Mouse (Mus musculus): ENCODE results near the gene Ifitm10.

The Ifitm10 gene

DNA sequence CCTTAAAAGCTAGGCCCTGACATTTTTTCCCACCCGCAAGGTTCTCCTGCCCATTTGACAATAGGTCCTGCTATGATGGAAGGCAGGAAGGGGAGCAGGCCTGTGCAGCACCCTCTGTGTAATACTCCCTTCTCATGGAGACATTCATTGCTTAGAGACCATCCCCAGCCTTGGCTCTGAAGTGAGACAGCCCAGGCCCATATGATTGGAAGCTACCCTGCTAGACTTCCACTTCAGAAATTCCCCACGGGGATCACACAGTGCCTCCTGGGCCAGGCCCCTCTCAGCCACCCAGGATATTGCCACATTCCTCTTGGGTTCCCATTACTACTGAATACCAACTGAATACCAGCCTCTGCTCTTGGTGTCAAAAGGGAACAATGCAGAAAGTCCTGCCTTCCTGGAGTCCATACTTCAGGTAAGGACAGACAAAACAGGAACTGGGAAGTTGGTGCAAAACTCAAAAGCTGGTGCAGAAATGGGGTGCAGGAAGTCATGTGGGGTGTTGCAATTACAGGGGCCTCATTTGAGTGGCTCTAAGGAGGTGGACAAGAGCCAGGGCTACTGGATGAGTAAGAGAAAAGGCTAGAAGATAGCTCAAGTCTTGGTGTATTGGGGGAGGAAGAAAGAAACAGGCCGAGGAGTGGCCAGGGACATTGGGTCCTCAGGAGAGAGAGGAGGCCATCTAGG lies 16.6 kb upstream of the Ifitm10 start:
- peak; percentile 80 for DNase-seq

DNA sequence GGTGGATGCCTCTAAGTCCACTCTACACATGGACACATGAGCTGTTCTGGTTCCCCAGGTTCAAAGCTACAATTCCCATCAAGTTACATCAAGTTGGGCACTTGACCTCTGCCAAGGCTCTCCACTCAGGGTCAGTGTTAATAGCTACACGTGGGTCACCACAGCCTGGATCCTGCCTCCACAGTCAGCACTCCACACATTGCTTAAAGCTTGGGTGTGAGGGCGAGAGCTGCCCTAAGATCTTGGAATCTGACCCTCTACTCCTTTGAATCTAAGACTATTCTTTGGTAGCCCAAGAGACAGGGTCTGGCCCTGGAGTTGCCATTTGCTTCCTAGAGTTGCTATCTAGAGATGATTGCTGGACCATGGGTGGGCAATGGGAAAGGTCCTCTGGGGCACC lies 15.2 kb upstream of the Ifitm10 start:
- DNase-seq, result no peak

DNA sequence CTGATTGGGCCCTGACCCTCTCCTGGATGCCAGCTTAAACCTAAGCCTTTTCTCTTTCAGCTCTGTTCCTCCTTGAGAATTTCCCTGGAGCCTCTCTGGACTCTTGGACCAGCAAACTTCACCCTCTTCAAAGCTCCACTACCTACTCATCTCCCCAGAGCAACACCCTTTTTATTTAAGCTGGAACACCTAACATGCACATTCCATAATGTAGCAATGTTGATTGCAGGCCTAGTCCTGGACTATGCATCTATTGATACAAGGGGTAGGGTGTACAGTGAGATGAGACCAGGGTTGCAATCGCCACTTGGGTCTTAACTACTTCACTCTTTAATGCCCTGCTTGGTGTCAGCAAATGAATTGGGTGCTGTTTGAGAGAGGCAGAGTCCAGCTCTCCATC lies 14.6 kb upstream of the Ifitm10 start:
- no peak for DNase-seq

DNA sequence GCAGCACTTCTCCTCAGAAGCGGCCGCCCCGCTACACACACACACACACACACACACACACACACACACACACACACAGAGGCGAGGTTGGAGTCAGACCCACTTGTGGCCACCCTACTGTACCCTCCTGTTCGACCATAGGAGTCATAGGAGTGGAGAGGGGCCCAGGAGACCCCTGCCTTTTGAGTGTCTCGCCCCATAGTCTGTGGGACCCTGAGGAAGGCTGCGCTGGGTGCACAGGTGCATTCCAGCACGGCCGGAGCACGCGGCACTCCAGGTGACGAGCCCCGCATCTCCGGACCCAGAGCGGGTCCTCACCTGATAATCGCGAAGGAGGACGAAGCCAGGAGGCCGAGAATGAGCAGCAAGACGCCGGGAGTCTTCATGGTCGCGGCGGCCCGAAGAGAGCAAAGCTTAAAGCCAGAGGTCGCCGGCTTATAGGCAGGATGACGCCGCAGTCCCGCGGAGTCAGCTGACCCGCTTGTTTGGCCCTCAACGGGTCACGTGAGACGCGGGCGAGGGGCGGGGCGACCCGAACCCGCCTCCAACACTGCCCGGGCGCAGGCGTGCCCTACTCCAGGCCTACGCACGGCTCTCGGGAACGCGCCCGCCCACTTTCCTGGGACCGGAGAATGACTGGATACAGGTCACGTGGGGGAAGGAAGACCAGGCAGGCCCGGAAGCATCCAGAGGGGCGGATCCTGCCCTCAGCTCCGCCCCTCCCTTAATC lies 14.0 kb upstream of the Ifitm10 start, which contains the start of gene Ctsd:
Ctsd (minus strand) TSS at position 620 of the 730 bp plus-strand sequence.
- DNase-seq, result peak; percentile 98

DNA sequence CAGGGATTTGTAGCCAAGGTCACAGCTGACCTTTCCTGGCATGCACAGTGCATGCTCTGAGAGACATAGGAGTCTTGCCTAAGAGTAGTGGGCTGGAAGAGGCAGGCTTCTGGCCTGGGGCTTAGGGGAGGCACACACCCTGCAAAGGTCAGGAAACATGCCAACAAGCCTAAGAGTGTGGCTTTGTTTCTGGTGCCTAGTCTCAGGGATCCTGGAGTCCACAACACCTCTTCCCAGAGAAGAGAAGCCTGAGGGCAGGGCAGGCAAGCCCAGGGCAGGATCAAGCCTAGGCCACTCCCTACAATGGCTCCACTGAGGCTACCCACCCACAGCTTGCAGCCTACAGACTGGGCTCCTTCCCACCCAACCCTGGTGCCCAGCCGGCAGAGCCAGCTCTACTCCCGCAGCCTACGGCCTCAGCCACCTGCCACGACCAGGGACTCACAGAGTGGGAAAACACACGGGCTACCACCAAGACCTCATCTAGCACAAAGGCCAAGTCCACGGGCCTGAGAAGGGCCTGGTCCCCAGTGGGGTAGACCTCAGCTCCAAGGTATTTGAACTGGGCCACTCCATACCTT lies 13.2 kb upstream of the Ifitm10 start:
- DNase-seq, result no peak

DNA sequence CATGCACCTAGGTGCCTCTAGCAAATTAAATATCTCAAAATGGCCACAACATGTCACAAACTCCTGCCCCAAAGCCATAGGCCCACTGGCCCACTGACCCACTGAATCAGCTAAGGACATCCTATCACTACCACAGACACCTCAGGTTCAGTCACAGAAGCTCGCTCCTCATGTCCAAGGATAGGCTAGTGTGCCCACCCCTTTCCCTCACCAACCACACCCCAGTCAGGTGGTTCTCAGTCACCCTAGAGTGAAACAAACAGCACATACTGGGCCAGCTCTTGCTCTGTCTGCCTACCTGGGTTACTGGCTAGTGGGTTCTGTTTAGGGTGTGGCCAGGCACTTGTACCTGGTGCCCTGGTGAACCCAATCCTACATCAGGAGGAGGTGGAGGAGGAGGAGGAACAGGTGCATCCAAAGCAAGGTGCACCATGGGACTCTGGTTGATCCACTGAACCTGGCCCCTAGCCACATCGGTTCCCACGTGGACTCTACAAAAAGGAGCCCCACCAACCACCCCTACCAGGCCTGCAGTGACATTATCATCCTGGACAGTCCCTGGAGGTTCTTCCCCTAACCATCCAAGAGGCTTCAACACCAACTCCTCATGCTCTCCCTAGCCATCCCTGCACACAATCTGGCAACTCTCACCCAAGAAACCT lies 12.3 kb upstream of the Ifitm10 start:
- DNase-seq, result no peak

DNA sequence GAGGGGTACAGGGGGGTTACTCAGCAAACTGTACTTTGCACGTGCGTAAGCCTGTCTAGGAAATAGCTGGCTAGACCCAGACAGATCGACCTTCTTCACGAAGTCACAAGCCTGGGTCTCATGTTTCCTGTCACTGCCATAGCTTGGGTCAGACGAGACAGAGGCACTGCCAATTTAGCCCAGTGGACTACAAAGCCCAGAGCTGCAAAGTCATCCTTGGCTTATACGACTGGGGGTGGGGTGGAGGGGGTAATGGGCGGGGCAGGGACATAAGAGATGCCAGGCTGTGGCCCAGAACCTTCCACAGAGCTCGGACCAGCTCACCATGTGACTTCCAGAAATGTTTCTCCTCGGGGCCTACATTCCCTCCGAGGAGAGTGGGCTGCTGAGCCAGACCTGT lies 10.8 kb upstream of the Ifitm10 start:
- no peak for DNase-seq

DNA sequence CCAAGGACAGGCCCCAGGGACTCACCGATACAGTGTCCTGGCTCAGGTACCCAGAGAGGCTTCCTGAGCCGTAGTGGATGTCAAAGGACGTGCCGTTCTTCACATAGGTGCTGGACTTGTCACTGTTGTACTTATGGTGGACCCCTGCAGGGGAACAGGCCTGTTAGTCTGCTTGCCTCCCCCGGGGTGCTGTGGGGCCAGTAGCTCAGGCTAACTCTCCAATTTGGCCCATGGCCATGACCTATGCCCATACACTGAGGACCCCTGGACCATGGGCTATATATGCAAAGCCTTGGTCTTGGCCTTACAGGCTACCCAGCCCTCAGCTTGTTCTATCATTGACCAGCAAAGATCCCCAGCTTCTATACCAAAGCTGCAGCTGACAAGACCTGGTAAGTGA lies 9.0 kb upstream of the Ifitm10 start, which contains the start of gene Gm49369:
Gm49369 (minus strand) TSS at position 101 of the 400 bp plus-strand sequence.
- no peak for DNase-seq

DNA sequence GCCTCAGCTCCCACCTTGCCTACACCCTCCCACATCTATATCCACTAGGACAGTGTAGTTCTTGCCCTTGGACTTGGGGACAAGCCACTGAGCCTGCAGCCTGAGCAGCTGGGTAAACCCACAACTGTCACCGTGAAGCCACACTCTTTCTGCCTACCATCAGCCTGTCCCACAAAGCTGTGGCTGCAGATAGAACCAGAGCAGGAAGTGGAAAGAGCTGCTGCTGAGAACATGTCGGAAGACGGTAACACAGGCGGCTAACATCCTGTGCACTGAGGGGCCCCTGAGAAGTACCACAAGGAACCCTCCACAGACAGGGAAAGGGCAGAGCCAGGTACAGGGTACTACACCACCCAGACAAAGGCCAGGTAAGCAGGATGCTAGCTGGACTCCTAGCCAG lies 7.6 kb upstream of the Ifitm10 start:
- DNase-seq, result no peak

DNA sequence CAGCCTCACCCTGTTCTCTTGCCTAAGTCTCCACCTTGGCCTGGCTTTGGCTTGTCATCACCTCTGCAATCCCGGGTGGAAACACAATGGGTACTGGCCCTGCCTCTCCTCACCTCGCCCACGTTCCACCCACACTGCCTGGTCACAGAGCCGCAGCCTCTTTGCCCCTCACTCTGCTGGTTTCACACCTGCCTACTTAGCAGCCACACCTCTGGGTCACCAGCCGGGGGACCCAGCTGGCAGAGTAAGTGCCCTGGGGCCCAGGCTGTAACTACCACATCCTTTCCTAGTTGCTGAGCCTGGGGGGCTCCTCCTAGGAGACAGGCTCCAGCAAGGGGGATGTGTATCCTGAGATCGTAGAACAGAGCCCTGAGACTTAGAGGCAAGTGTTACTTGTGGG lies 5.6 kb upstream of the Ifitm10 start:
- no peak for DNase-seq

DNA sequence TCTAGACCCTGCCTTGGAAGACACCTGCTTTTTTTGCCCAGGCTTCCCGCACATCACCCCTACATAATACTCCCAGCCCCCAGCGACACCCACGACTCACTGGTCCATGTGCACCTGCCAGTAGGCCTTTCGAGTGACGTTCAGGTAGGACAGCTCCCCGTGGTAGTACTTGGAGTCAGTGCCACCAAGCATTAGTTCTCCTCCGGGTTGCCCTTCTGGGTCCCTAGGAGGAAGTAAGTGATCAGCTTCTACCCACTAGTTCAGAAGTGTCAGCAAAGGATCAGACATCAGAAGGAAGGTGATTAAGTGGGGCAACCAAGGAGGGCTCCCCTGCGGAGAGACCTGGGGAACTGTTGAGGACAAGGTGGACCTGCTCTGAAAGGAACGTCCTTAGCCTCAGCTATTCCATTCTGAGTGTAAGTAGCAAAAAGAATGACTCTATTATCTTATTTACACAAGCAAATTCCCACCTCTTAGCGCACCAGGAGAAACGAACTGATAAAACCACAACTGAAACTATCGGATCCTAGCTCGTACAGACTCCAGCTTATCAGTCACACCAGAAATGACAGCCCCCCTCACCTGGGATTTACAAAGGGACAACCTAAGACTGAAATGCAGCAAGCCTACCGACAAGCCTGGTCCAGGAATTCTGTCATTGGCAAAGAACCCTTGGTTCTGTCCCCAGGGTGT lies 3.8 kb upstream of the Ifitm10 start:
- no peak for DNase-seq

DNA sequence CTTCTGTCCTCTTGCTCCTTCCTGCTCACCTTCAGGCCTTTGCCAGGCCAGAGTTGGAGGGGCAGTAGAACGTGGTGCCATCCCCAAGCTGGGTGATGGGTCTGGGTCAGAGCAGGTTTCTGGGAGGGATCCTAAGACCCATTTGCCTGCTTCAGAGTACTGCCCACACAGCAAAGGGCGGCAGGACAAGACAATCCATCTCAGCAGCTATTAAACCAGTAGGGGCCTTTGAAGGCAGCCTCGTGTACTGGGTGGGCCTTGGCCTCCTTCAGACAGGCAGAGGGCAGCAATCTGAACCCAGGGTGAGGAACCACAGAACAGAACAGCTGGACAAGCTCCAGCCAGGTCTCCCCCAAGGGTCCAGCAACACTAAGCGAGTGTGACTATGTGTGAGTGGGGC lies 2.5 kb upstream of the Ifitm10 start:
- DNase-seq, result no peak

DNA sequence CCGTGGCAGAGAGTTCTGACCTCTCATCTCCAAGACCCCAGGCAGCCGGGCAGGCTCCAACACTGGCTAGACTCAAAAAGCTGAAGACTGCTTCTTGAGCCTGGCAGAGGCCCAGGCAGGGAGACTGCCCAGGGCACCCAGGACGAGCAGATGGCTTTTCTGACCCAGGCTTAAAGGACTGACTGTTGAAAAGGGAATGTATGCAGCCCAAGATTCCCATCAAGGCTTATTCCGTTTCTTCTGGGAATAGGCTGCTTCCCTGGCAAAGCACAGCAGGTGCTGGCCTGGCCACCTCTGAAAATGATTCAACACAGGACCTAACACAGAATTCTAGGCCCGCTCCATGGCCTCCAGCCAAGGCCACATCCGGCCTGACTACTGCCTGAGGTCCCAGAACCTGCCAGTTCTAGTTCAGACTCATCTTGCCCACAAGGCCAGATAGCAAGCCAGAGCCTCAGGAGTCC lies 1.7 kb upstream of the Ifitm10 start:
- no peak for DNase-seq

DNA sequence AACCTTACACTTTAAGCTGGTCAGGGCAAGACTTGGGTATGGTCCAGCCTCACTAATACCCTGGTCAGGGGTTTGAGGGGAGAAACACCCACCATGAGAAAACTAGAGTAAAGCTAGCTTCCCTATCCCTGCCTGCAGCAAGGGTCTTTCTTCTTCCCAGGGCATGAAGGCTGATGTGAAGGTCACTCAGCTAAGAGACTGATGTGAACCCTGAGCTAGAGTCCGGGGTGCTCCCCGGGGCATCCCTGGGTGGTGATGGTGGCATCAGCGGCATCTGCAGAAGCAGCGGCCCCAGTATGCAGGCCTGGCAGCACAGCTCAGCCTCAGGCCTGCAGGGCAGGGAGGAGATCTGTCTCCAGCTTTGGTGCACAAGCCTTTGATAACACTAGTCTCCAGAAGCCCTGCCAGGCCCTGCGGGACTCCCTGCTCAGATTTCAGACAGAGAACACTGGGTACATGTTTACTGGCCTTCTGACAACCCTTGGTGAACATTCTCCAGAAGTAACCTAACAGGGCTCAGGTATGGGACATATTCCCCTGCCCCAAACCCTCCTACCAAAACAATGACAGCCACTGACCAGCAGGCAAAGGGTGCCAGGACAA lies 961 bp upstream of the Ifitm10 start:
- DNase-seq, result no peak

DNA sequence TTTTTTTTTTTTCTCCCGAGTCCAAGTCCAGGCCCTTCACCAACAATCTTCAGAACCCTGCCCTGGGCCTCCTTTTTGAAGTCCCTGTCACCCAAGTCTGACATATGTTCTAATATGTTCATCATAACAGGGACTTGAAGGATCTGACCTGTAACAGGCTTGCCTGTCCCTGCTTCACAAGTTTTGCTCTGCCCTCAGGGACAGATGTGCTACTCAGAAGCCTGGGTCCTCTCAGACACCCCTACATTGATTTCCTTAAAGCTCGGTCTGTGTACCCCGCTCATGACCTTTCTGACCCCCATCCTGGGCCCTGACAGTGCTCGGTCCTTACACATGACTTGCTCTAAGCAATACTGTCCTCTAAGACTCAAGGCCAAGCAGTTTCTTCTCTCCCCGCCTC lies 514 bp downstream of the Ifitm10 start:
- no peak for DNase-seq

DNA sequence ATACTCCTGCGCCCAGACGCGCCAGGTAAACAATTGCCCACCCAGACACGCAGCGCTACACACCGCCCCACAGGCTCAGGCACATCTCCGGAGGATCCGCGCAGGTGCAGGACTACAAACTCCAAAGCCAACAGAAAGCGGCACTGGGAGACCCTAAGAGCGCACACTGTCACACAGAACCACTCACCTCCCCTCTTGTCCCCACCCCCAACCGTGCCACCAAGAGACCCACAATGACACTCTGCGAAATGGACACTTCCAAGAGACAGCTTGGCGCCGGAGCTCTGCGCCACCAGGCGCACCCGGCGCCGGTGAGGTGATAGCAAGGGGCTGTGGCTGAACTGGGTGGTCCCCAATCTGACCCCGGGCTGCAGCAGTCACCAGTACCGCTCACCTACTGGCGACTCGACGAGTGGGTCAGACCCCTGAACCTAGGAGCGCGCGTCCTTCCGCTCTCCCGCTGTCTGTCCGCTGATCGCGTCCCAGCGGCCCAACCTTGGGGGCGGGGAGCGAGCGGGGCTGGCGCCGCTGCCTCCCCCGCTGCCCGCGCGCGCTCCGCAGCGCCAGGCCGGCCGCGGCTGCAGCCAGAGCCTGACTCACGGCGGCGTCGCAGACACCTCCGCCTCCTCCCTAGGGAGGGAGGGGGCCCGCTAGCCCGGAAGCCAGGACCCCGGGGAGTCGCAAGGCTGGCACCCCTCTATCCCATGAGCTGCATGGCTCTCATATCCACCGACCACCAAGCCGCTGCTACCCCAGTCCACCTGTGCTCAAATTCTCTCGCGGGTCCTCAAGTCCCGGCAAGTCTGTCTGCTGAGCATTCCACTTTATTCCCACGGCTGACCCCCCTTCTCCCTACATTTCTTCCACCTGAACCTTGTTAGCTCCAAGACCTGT lies 1.5 kb downstream of the Ifitm10 start:
- no peak for DNase-seq

DNA sequence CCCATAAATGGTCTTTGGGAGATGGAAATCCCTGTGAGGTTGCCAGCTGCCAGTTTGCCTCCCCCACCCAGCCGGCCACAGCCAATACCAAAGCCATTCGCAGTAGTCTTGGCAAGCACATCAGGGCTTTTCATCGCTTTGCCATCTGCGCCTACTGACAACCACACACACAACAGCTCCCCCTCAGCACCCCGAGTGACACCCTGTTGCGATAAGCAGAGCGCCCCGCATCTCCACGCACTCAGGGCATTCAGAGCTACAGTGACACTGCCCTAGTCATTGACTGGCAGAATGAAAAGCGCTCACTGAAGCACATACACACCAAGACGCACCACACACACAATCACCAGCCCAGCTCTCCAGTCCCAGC lies 2.2 kb downstream of the Ifitm10 start:
- peak; percentile 90 for DNase-seq

DNA sequence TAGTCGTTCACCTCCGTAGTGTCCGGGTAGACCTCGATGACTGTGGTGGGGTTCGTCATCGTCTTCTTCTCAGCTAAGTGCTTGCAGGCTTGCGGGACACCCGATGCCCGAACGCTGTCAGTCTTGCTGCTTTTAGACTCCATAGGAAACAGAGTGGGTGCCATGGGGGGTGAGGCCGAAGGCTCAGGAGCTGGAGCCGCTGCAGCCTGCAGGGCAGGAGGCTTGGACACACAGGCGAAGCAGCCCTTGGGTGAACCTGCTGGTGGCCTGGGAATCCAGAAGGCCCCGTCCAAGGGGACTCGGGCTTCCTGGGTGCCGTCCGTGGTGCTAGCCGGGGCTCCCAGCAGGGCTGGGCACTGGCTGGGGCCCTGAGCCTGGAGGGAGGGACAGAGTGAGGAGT lies 2.6 kb downstream of the Ifitm10 start:
- no peak for DNase-seq

DNA sequence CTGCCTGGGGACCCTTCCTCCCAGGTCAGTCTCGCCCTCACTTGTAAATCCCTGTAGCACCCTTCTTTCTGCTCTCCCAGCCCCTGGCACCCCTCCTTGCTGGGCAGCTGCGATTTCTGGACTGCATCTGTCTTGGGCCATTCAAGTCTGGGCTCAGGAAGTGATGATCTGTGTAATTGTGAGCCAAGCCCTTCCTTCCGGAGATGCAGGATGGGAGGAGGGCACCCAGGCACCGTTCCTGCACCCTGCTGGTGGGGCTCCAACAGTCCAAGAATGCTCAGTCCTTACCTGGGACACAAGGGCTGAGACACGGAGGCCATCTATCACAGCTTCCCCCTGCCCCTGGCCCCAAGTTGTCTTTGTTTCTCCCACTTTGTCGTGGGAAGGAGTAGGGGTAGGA lies 3.7 kb downstream of the Ifitm10 start:
- DNase-seq, result no peak

DNA sequence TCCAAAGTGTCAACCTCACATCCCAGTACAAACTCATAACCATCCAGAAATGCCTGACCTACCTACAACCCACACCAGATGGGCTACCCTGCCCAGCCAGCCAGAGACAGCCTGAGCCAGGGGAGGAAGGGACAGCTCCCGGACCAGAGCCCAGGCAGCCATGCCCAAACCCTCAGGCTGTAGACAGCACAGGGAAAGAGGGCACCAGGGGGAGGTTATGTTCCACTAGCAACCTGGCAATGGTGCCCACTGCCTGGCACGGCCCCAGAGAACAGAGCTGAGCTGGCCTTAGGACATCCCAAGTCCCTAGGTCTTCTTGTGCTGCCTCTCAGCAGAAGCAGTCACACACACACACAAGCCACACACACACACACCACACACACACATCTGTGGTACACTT lies 4.7 kb downstream of the Ifitm10 start:
- DNase-seq, result no peak

DNA sequence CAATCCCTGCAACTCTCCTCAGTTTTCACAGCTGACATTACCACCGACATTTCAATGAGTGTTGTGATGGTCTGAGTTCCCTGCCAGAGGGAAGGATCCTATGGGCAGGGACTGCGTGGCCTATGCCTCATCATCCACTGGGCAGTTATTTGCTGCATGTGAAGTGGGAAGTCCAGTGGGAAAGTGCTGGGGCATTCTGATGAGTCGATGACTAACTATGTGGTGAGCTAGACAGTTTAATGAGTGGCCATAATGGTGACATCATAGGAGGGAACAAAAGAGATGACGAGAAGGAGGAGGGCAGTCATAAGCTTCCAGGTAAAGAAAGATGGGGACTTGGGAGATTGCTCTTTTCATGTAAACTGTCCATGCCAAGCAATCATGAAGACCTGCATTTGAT lies 10.4 kb downstream of the Ifitm10 start:
- DNase-seq, result no peak

DNA sequence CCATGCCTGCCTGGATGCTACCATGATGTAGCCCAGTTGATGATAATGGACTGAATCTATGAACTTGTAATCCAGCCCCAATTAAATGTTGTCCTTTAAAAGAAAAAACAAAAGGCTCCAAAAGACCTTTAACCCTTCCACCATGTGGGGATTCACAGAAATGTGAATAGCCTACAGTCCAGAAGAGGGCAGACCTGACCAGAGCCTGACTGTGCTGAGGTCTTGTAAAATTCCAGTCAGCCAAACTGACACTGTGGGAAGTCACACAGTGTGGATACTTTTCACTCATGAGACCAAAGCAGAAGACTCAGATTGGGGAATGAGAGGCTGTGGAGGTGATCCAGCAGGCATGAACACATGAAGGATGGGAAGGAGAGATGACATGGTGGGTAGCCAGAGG lies 12.8 kb downstream of the Ifitm10 start:
- DNase-seq, result no peak

All from layer of hippocampus, adult 9-11 months (tissue).